Mouse (Mus musculus) kidney, adult 2 months (tissue): ENCODE data around the gene Itga3.

Experiments used
- CTCF ChIP-seq: fragments of 200-500 bp; conservative IDR thresholded peaks from 2 replicates; pipeline ENCODE4 v1.5.1; 2011; ENCODE audit warnings: low read depth, mild to moderate bottlenecking, control low read depth, low read length, moderate library complexity, mixed read lengths; ENCODE audit not compliant: insufficient read depth, insufficient read length
- POLR2A ChIP-seq: fragments of 200-500 bp; IDR thresholded peaks from one replicate; pipeline ENCODE4 v1.6.1; 2011; ENCODE audit warnings: low read depth, low read length, control low read depth

GRCm38 (mm10) chr11:95082896-95083295 is 6.3 kb upstream of the Itga3 start:
- no peak for TF ChIP-seq CTCF
- no peak for TF ChIP-seq POLR2A
